Mouse (Mus musculus) embryonic facial prominence, embryonic 13.5 days (tissue): Measurements from ENCODE around the gene Ikzf1. TPM values are rescaled to one million over a fixed set of nuclear protein-coding genes. Genes with fewer than 3 reads are reported as not detected.

Experiments
- ATAC-seq: fragments of 200-750 bp; cut with Nextera tagmentation; 2 replicates; pipeline ENCODE4 v1.8.0; 2017; ENCODE audit warnings: low read depth; ENCODE audit not compliant: insufficient number of reproducible peaks, insufficient read depth, low FRiP score, low TSS enrichment
- H3K27ac ChIP-seq: fragments of 300-500 bp; sonication (generic); 2 replicates; pipeline ENCODE4 v1.5.1; 2015; ENCODE audit warnings: moderate library complexity, mild to moderate bottlenecking, inconsistent platforms
- H3K27me3 ChIP-seq: fragments of 300-500 bp; sonication (generic); 2 replicates; pipeline ENCODE4 v1.6.1; 2015; ENCODE audit warnings: mild to moderate bottlenecking, inconsistent platforms
- H3K36me3 ChIP-seq: fragments of 300-500 bp; sonication (generic); 2 replicates; pipeline ENCODE4 v1.6.1; 2015; ENCODE audit warnings: mild to moderate bottlenecking, inconsistent platforms
- H3K4me1 ChIP-seq: fragments of 300-500 bp; sonication (generic); 2 replicates; pipeline ENCODE4 v1.6.1; 2015; ENCODE audit warnings: inconsistent platforms
- H3K4me2 ChIP-seq: fragments of 300-500 bp; sonication (generic); 2 replicates; pipeline ENCODE4 v1.6.1; 2015; ENCODE audit warnings: moderate library complexity, mild to moderate bottlenecking, inconsistent platforms
- H3K4me3 ChIP-seq: fragments of 300-500 bp; sonication (generic); 2 replicates; pipeline ENCODE4 v1.5.1; 2015; ENCODE audit warnings: mild to moderate bottlenecking, inconsistent platforms
- H3K9ac ChIP-seq: fragments of 300-500 bp; sonication (generic); 2 replicates; pipeline ENCODE4 v1.6.1; 2015; ENCODE audit warnings: mild to moderate bottlenecking, inconsistent platforms
- H3K9me3 ChIP-seq: fragments of 300-500 bp; sonication (generic); 2 replicates; pipeline ENCODE4 v1.6.1; 2016; ENCODE audit warnings: inconsistent platforms
- WGBS: fragments of 180-500 bp; shearing (Covaris S2); methylation state at CpG from one replicate; pipeline ENCODE4 v1.1.7; 2015; ENCODE audit warnings: mixed read lengths; 5-methylcytosine and 5-hydroxymethylcytosine counted together
- polyA plus RNA-seq: library from polyadenylated mRNA; unstranded; fragments of >200 nt; fragmentation: Nextera tagmentation; extraction: Ambion mirVana; gene quantifications from 2 replicates; pipeline ENCODE4 v1.2.1, GENCODE M21; 2015

The Ikzf1 gene
- polyA plus RNA-seq, 1 experiment from 2014 or later: 1.8 TPM

GRCm38 (mm10) chr11:11691324-11692058, 6.7 kb downstream of the Ikzf1 start:
- H3K4me2 ChIP-seq: no peak overlapping the region
- no peaks in the 10 kb centered on the region for H3K9me3 ChIP-seq
- H3K9ac ChIP-seq: no peak overlapping the region
- H3K27me3 ChIP-seq: peaks cover 21% of the 10 kb centered on the region
- H3K4me1 ChIP-seq: peaks cover 4% of the 10 kb centered on the region
- H3K27ac ChIP-seq: no peak overlapping the region
- H3K4me3 ChIP-seq: no peak overlapping the region
- no peaks in the 10 kb centered on the region for H3K36me3 ChIP-seq
- 88% methylated on average over 14 of the region's 14 CpGs for WGBS
- no peak for ATAC-seq

GRCm38 (mm10) chr11:11692558-11693166, 7.9 kb downstream of the Ikzf1 start:
- no peaks in the 10 kb centered on the region for H3K4me1 ChIP-seq
- no peak for ATAC-seq
- no peak overlapping the region for H3K9ac ChIP-seq

GRCm38 (mm10) chr11:11693446-11693845, 8.6 kb downstream of the Ikzf1 start:
- Histone ChIP-seq H3K27ac (no peak overlapping the region), H3K27me3 (peaks cover 5% of the 10 kb centered on the region; the same call in 1 of the 2 replicates), H3K4me2 (no peak overlapping the region), H3K36me3 (no peaks in the 10 kb centered on the region), H3K9ac (no peak overlapping the region), H3K9me3 (no peaks in the 10 kb centered on the region), H3K4me1 (no peaks in the 10 kb centered on the region), H3K4me3 (no peak overlapping the region)
- ATAC-seq: no peak
- 94% methylated on average over 3 of the region's 3 CpGs for whole genome bisulfite sequencing

More at GRCm38 (mm10) chr11:11692558-11693166, 7.9 kb downstream of the Ikzf1 start:
- H3K9me3 ChIP-seq: no peaks in the 10 kb centered on the region
- no peak overlapping the region for H3K4me2 ChIP-seq
- no peaks in the 10 kb centered on the region for H3K36me3 ChIP-seq
- H3K27me3 ChIP-seq: peaks cover 11% of the 10 kb centered on the region
- H3K4me3 ChIP-seq: no peak overlapping the region
- WGBS: 88% methylated on average over 10 of the region's 10 CpGs
- no peak overlapping the region for H3K27ac ChIP-seq

- no peak for ATAC-seq
- H3K4me1 ChIP-seq: no peaks in the 10 kb centered on the region
- no peak overlapping the region for H3K27ac ChIP-seq
- H3K9me3 ChIP-seq: no peaks in the 10 kb centered on the region
- no peak overlapping the region for H3K9ac ChIP-seq
- H3K4me2 ChIP-seq: no peak overlapping the region
- no peaks in the 10 kb centered on the region for H3K36me3 ChIP-seq
- WGBS: 54% methylated on average over 2 of the region's 2 CpGs
- peaks cover under 1% of the 10 kb centered on the region; the same call in 1 of the 2 replicates for H3K27me3 ChIP-seq
- H3K4me3 ChIP-seq: no peak overlapping the region
Measured at GRCm38 (mm10) chr11:11694072-11694471, 9.3 kb downstream of the Ikzf1 start.

GRCm38 (mm10) chr11:11694472-11695177, 9.8 kb downstream of the Ikzf1 start:
- no peak overlapping the region for H3K4me3 ChIP-seq
- H3K36me3 ChIP-seq: no peaks in the 10 kb centered on the region
- no peak overlapping the region for H3K9ac ChIP-seq
- no peaks in the 10 kb centered on the region for H3K27me3 ChIP-seq
- H3K9me3 ChIP-seq: no peaks in the 10 kb centered on the region
- H3K4me1 ChIP-seq: no peaks in the 10 kb centered on the region
- ATAC-seq: no peak
- H3K27ac ChIP-seq: no peak overlapping the region
- 82% methylated on average over 6 of the region's 6 CpGs for WGBS
- H3K4me2 ChIP-seq: no peak overlapping the region

- Histone ChIP-seq H3K4me1 (no peaks in the 10 kb centered on the region), H3K27ac (no peak overlapping the region), H3K9me3 (no peaks in the 10 kb centered on the region), H3K27me3 (no peaks in the 10 kb centered on the region), H3K4me2 (no peak overlapping the region), H3K4me3 (no peak overlapping the region), H3K36me3 (no peaks in the 10 kb centered on the region), H3K9ac (no peak overlapping the region)
- ATAC-seq: no peak
- 62% methylated on average over 6 of the region's 6 CpGs for whole genome bisulfite sequencing
Measured at GRCm38 (mm10) chr11:11695211-11695887, 10.5 kb downstream of the Ikzf1 start.

- no peak for ATAC-seq
- no peak overlapping the region for H3K4me2 ChIP-seq
Measured at GRCm38 (mm10) chr11:11695907-11696306, 11.1 kb downstream of the Ikzf1 start.

GRCm38 (mm10) chr11:11696814-11697213, 12.0 kb downstream of the Ikzf1 start:
- no peaks in the 10 kb centered on the region for H3K27me3 ChIP-seq
- no peak overlapping the region for H3K9ac ChIP-seq
- no peaks in the 10 kb centered on the region for H3K9me3 ChIP-seq
- H3K4me2 ChIP-seq: no peak overlapping the region
- no peaks in the 10 kb centered on the region for H3K4me1 ChIP-seq
- H3K27ac ChIP-seq: no peak overlapping the region
- no peak for ATAC-seq
- no peak overlapping the region for H3K4me3 ChIP-seq
- 84% methylated on average over 3 of the region's 3 CpGs for WGBS
- no peaks in the 10 kb centered on the region for H3K36me3 ChIP-seq

More at GRCm38 (mm10) chr11:11695907-11696306, 11.1 kb downstream of the Ikzf1 start:
- no peaks in the 10 kb centered on the region for H3K36me3 ChIP-seq
- H3K4me3 ChIP-seq: no peak overlapping the region
- H3K4me1 ChIP-seq: no peaks in the 10 kb centered on the region
- no peaks in the 10 kb centered on the region for H3K9me3 ChIP-seq
- no peak overlapping the region for H3K9ac ChIP-seq
- no peak overlapping the region for H3K27ac ChIP-seq
- WGBS: 81% methylated on average over 4 of the region's 4 CpGs
- H3K27me3 ChIP-seq: no peaks in the 10 kb centered on the region

GRCm38 (mm10) chr11:11701378-11701777, 16.6 kb downstream of the Ikzf1 start:
- no peak overlapping the region for H3K9ac ChIP-seq
- no peak overlapping the region for H3K4me2 ChIP-seq
- H3K36me3 ChIP-seq: no peaks in the 10 kb centered on the region
- H3K27me3 ChIP-seq: no peaks in the 10 kb centered on the region
- ATAC-seq: no peak
- H3K4me3 ChIP-seq: no peak overlapping the region
- no peaks in the 10 kb centered on the region for H3K9me3 ChIP-seq
- 67% methylated on average over 6 of the region's 6 CpGs for WGBS
- H3K27ac ChIP-seq: no peak overlapping the region
- no peaks in the 10 kb centered on the region for H3K4me1 ChIP-seq

GRCm38 (mm10) chr11:11703776-11704175, 19.0 kb downstream of the Ikzf1 start:
- H3K4me3 ChIP-seq: no peak overlapping the region
- H3K4me2 ChIP-seq: no peak overlapping the region
- H3K27me3 ChIP-seq: no peaks in the 10 kb centered on the region
- H3K4me1 ChIP-seq: no peaks in the 10 kb centered on the region
- H3K9ac ChIP-seq: no peak overlapping the region
- H3K36me3 ChIP-seq: no peaks in the 10 kb centered on the region
- no peak for ATAC-seq
- no peak overlapping the region for H3K27ac ChIP-seq
- H3K9me3 ChIP-seq: no peaks in the 10 kb centered on the region

GRCm38 (mm10) chr11:11708154-11708719, 23.4 kb downstream of the Ikzf1 start:
- 89% methylated on average over 9 of the region's 9 CpGs for WGBS
- H3K9ac ChIP-seq: no peak overlapping the region
- H3K4me2 ChIP-seq: no peak overlapping the region
- H3K4me3 ChIP-seq: no peak overlapping the region
- H3K27me3 ChIP-seq: no peaks in the 10 kb centered on the region
- H3K27ac ChIP-seq: no peak overlapping the region
- no peaks in the 10 kb centered on the region for H3K36me3 ChIP-seq
- no peaks in the 10 kb centered on the region for H3K4me1 ChIP-seq
- no peak for ATAC-seq
- no peaks in the 10 kb centered on the region for H3K9me3 ChIP-seq
